Mouse (Mus musculus) adrenal gland, adult 2 months (tissue): ENCODE measurements around the gene Slc38a10. TPM values are rescaled to one million over a fixed set of nuclear protein-coding genes. Genes with fewer than 3 reads are reported as not detected.

Source experiments
- DNase-seq: peaks from one replicate; pipeline ENCODE4 v3.0.0; 2021
- polyA plus RNA-seq: library from polyadenylated mRNA; depleted of rRNA; stranded (reverse); fragments of >200 nt; gene quantifications from 2 replicates; pipeline ENCODE4 v1.2.3, GENCODE M21; 2012
- total RNA-seq, 2 experiments: library from RNA; stranded (reverse); gene quantifications; 2 replicates each; pipeline ENCODE4 v1.2.3; 2021

Slc38a10 gene
- total and polyA plus RNA-seq, 3 experiments = 119 to 148 (median 146) TPM

GRCm38 (mm10) chr11:120139309-120139731 is 11.8 kb downstream of the Slc38a10 start:
- DNase-seq = no peak

GRCm38 (mm10) chr11:120137625-120138004 is 13.5 kb downstream of the Slc38a10 start:
- no peak for DNase-seq

- DNase-seq = no peak
These were observed 14.1 kb downstream of the Slc38a10 start for GRCm38 (mm10) chr11:120136796-120137624.

- DNase-seq = no peak
These were observed 15.0 kb downstream of the Slc38a10 start for GRCm38 (mm10) chr11:120136195-120136594.

GRCm38 (mm10) chr11:120134847-120135530 is 16.2 kb downstream of the Slc38a10 start:
- DNase-seq = peak; percentile 52

GRCm38 (mm10) chr11:120134148-120134547 is 17.0 kb downstream of the Slc38a10 start:
- DNase-seq = no peak

- no peak for DNase-seq
These were observed 21.9 kb downstream of the Slc38a10 start for GRCm38 (mm10) chr11:120129281-120129680.

- no peak for DNase-seq
These were observed 24.3 kb downstream of the Slc38a10 start for GRCm38 (mm10) chr11:120126845-120127244.

- peak; percentile 75 for DNase-seq
These were observed 29.0 kb downstream of the Slc38a10 start for GRCm38 (mm10) chr11:120122126-120122525.

- peak; percentile 78 for DNase-seq
These were observed 30.3 kb downstream of the Slc38a10 start for GRCm38 (mm10) chr11:120120642-120121420.

GRCm38 (mm10) chr11:120119936-120120541 is 31.1 kb downstream of the Slc38a10 start:
- DNase-seq = no peak

GRCm38 (mm10) chr11:120119108-120119507 is 32.0 kb downstream of the Slc38a10 start:
- DNase-seq = no peak

GRCm38 (mm10) chr11:120117626-120118025 is 33.5 kb downstream of the Slc38a10 start:
- peak; percentile 66 for DNase-seq

- DNase-seq = no peak
These were observed 36.5 kb downstream of the Slc38a10 start for GRCm38 (mm10) chr11:120114488-120115215.

GRCm38 (mm10) chr11:120112136-120112535 is 39.0 kb downstream of the Slc38a10 start:
- no peak for DNase-seq

GRCm38 (mm10) chr11:120111033-120111432 is 40.1 kb downstream of the Slc38a10 start:
- DNase-seq = no peak

GRCm38 (mm10) chr11:120110554-120110953 is 40.6 kb downstream of the Slc38a10 start:
- no peak for DNase-seq

- DNase-seq = no peak
These were observed 41.5 kb downstream of the Slc38a10 start for GRCm38 (mm10) chr11:120109558-120110210.

- DNase-seq = no peak
These were observed 43.4 kb downstream of the Slc38a10 start for GRCm38 (mm10) chr11:120107796-120108195.

GRCm38 (mm10) chr11:120107026-120107425 is 44.1 kb downstream of the Slc38a10 start:
- no peak for DNase-seq
